Mouse (Mus musculus) urinary bladder, postnatal 25 days (tissue): Measurements from ENCODE around the gene Trat1.

Experiments used
- DNase-seq: peaks from one replicate; pipeline ENCODE4 v3.0.0; 2022; ENCODE audit warnings: low spot score

Trat1 gene

DNA sequence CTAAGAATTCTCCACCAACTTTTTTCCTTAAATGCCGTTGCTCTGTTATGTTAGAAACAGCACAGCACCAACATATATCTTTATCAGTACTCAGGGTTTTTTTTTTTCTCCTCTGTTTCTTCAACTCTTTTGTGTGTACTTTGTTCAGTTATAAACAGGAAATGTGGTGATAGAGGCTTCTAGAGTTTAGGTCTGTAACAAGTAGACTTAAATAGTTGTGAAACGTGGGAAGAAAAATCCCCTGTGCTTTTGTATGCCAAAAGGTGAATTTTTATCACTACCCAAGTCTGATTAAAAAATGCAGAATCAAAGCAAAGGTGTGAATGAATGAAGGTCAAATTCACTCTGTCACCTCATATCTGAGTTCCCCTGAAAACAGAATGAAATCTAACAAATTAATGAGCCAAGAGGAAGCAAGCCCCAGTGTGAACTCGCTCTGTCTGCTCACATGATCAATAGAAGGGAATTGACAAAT lies at the start of gene Trat1:
TSS of gene Trat1 (minus strand) at position 51 of the 475 bp plus-strand sequence.
- no peak for DNase-seq

DNA sequence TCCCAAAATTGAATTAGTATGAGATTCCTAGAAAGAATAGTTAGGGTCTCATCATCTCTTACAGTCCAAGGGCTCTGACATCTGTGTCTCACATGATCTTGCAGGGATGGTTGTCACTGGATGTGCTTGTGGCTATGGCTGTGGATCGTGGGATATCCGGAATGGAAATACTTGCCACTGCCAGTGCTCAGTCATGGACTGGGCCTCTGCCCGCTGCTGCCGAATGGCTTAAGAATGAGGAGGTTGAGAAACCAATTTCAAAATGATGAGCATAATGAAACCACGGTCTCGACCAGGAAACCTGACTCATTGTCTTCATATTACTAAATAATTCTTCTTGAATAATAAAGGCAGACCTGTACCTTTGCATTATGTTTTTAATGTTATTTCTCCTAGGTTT lies 46.7 kb upstream of the Trat1 start:
- DNase-seq: no peak

DNA sequence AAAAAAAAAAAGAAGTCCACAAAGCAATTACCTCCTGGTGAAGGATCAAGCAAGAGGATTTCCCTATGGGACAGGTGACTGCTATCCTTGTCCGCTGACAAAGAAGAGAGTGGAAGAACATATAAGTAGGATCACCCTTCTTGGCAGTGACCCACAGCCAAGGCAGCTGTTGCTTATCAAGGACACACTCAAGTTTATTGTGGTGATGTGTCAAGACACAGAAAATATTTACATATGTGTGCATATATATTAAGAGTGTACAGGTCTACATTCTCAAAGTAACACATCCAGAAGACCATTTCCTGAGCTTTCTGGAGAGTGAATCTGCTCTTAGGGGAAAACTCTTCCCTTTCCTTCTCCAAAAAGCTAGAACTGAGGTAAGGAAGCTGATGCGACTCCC lies 44.9 kb upstream of the Trat1 start, which contains the start of gene Retnlb:
TSS of gene Retnlb (plus strand) at position 162 of the 400 bp plus-strand sequence.
- DNase-seq: no peak

DNA sequence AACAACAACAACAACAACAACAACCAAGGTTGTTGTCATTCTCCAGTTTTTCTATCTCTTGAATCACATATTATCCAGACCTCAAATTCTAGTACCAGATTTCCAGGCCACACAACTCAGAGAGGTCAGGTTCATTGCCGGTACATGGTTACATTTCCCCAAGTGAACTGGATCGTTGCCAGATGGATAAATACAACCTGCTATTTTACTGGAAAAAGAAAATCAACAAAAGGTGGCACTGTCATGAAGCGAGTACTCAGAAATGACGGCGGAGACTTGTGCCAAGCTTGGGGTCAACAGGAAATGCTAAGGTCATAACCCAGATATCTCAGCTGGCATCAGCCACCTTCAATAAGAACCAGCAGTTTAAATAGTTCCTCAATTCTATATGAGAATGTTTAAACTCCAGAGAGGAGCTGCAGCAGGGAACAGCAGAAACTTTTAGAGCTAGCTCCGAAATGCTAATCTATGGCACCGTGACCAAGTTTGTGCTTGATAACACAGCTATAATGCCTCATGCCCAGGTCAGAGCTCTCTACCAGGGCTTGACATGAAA lies 40.1 kb upstream of the Trat1 start:
- no peak for DNase-seq

DNA sequence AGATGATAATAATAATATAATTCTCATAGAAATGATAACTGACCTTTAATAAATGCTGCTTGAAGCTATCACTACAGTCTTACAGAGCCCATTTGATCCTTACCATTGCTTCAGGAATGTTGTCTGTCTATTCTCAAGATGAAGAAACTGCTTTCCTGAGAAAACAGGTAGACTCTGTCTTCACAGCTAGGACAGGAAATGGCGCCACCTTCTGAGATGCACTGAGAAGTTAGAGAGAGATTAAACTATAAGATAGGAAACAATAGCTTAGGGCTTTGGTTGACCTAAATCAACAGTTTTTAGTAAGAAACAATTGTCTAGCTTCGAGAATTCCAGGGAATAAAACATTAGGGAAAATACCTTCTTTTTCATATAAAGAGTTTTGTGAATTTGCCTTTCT lies 37.6 kb upstream of the Trat1 start:
- no peak for DNase-seq

DNA sequence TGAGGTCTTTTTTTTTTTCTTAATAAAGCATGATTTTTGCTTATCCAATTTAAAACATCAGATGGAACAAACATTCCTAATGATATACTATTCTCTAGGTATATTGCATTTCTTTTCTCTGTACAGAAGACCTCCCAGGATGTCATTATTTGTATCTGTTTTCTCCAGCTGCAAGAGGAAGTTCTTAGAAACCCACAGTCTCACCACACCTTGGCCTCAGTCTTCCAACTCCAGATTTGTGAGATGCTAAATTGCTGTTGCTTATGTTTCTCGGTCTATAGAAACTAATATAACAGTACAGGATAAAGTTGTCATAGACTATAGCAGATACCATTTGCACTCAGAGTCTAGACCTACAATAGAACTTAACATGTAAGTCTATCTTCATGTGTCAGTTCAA lies 34.7 kb upstream of the Trat1 start:
- no peak for DNase-seq

DNA sequence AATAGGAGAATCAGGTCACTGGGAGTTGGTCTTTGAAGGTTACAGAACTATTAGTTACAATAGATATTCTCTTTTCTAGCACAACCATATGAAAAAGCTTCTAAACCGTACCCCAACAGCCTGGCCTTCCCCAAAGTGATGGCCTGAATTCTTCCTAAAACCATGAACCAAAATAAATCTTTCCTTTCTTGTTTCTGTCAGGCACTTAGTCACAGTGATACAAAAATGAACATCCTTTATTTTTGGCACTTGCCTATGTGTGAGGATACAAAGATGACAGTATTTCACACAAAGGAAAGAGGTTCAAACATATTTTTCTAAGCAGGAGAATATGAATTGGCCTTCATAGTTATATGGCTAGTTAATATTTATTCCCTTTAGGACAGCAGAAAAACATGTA lies 33.6 kb upstream of the Trat1 start:
- DNase-seq: no peak

DNA sequence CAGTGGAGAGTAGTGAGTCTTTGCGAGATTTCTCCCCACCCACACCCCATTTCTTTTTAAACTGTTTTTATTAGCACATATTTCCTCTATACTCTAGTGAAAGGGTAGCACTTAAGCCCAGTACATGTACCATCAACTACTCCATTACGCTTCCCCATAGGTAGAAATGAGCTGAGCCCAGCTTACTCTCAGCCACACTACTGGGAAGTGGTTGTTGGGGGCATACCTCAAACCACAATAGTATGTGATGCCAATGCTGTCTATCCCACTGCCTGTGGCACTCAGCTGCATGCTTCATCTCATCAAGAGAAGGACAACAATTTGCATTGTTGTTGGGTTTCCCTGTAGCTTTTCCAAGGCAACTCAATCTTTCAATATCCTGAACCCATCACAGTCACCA lies 29.1 kb upstream of the Trat1 start:
- no peak for DNase-seq

DNA sequence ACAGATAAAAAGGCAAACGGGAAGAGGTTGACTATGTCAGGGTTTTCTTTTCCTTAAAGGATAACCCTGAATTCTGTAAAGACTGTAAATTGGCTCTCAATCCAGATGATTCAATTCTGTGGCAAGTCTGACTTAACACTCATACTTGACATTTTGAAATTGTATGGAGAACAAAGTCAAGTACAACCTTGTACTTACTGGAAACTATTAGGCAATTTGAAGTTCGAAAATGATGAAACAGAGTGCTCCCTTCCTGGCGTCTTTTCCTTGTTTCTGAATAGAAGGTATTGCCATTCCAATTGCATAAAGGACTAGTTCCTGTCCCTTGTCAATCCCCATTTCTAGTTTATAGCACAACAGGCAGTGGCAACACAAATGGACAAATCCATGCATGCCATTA lies 27.6 kb upstream of the Trat1 start:
- no peak for DNase-seq

DNA sequence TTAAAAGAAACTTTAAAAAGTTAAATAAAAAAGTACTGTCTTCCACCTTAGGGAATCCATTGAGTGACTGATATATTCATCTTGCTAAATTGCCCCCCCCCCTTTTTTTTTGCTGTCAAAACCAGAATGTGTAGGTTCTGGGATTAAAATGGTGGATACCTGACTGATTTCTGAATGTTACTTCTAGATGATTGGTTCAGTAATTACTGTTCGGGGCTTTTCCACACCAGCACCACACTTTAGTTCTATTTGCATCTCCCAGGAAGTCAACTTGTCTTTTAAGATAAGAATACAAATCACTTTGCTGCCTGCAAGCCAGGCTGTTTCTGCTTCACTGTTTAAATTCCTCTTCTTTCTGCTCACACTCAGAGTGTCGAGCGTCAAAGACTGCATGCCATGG lies 26.5 kb upstream of the Trat1 start:
- no peak for DNase-seq

DNA sequence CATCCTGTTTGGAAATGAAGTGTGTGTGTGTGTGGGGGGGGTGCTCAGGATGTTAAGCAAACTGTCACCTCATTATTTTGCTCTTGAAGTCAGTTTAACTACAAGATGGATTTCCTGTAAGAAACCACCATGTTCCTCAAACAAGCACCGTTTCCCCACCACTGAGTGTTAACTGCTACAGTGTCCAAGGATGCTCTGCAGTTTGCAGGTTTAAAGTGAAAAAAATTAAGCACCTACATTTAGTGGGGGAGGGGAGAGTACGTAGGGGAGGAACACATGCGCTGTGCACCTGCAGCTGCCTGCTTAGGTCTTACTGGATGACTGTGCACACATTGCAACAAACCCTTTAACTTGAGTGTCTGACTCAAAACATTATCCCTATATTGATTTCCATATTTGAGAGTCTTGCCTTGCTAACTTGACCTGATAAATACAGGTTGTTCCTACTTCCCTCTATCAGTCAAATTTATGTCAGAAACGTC lies 16.9 kb upstream of the Trat1 start:
- no peak for DNase-seq

DNA sequence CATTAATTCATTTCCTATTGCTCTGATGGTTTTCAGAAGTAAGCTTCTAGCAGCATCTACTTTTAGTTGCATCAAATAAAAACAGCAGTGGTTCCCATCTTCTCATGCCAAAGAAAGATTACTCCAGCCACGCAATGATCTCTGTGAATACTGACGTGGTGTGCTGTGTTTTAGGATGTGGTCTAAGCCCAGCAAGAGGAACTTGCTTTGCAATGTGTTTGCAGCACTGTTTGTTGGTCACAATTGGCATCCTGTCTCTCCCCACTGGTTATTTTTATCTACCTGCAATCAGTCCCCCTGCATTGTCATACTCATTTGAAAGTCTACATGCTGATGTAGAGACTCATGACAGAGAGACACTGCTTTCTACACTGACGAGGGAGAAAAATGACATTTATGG lies 14.4 kb upstream of the Trat1 start:
- no peak for DNase-seq

DNA sequence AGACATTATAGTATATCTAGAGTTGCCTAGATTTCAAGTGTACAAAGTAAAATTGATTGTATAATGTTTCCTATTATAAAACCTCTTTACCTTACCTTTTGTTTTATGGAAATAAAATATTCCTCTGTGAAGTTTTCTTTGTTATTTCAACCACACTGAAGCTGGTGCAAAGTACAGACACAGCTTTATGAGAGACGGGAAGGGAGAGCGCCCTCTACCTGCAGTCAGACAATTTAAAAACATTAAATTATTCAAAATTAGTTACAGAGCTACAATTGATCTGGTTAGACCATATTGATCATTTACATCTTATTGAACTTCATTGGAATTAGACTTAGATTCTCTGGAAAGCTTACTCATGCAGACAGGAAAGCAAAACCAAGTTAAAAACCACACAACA lies 5.4 kb upstream of the Trat1 start:
- no peak for DNase-seq

DNA sequence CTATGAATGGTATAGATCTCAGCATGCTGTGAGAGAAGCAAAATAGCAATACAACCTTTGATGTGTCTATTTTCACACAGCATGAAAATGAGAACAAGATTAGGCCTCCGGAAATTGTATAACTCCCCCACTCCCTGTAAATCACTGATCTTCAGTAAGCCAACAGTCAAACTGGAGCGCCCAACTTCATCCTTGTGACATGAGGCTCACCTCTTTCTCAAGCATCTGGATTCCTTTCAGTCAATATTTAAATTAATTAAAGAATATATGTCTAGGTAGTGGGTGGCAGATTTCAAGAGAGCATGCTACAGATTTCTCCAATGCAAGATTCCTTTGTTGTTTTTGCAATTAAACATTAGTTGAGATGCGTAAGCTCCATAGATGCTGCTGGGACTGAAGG lies 2.6 kb downstream of the Trat1 start:
- DNase-seq: no peak

DNA sequence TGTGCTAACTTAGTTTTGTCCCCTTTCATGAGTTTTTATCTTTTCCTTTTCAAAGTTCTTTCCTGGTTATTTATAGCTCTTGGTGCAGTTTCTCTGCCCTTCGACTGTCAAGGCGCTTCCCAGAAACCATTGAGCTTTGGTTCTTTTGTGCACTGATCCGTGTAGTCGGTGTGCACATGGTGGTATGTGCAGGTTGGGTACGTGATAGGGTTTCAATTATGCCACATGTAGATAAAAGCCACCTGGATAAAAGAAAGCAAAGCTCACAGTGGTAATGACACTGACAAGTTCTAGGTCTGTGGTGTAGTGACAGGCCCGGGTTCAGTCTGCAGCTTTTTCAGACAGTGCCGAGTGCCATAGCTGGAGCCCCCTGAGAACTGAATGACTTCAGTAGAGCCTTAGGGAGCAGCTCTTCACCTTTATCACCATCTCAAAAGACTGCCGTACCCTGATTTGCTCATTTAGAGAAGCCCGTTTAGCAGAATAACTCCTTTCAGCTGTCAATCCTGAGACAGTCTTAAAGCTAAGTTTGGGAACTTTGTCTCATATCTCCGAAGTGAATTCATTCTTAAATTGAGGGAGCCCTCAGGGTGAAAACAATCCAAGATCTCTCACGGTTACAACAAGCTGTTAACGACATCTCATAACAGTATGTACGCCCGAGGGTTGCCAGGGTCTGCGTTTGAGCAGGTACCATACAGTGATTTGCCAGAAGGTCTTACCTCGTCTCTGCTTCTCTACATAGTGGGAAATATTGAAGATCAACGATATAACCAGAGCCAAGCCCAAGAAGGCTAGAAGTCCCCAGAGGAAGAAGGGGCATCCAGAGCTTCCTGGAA lies 11.0 kb downstream of the Trat1 start:
- DNase-seq: no peak

DNA sequence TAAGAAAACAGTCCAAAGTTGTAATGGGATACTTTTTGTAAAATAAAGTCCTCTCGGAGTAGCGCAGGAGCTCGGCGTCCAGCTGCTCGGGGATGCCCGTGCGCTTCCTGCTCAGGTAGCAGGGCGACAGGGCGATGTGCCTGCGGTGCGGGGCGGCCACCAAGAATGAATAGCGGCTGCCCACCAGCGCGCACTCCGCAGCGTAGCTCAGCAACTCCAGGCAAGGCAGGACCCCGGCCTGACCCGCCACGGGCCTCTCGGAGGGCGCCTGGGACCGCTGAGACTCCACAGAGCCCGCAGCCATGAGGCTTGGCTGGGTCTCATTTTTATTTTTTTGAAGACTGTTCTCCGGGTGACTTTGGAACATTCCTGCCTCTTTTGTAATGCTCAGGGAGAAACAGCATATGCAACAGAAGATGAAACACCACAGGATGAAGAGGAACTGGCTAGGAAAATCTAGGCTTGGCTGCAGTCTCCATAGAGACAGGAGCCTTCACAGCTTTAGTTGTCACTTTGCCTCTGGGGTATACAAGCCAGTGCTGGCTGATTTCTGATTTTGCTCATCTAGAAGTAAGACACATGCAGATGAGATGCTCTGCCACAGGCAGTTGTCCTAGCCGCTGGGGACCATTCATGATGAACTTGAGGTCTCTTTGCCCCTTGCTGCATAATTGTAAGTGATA lies 21.5 kb downstream of the Trat1 start:
- DNase-seq: no peak

DNA sequence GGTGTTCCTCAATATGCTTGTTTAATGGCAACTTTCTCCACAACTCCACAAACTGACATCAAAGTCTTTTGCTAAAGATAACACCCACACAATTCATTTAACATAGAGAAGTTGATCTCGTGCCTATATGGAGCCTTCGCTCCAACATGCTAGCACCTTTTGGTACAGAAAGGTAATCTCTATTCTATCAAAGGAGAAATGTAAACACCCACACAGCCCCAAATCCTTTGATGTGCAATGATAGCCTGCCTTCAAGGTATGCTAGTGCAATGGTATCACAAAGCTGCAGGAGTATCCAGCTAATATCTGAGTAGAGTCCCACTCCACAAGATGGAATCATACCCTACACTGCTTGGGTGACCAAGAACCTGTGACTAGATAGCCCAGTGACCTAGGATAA lies 26.4 kb downstream of the Trat1 start:
- DNase-seq: no peak

DNA sequence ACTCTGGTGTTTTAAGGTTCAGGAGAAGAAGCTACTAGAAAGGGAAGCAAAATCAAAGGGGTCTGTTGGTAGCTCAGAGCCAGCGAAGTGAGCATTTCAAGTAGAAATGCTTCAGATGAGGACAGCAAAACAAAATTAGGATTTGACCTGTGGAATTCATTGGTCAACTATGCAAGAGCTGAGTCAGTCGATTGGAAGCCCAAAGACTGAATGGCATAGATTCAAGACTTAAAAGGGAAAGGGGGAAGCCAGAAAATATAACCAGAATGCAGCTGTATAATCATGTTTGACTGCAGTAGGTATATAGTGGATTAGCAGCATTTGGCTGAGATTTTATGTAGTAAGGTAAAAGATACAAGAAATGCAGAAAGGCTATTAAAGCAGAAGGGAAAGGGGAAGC lies 26.8 kb downstream of the Trat1 start:
- DNase-seq: no peak

DNA sequence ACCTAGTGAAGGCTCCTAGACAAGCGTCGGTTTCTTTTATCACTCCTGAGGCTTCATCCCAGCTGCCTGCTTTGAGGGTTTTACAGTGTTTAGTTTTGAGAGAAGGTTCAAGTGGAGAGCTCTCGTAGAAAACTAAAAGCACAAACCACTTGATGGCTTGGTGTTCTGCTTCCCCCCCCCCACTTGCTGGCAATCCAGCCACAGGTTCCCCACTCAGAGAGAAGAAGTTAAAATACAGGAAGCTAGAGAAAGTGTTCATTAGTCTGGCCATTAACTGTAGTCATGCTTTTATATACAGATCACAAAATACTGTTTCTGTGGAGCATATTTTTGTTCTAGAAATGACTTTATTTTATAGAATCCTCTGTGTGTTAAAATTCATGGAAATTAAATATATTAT lies 30.3 kb downstream of the Trat1 start:
- DNase-seq: no peak

DNA sequence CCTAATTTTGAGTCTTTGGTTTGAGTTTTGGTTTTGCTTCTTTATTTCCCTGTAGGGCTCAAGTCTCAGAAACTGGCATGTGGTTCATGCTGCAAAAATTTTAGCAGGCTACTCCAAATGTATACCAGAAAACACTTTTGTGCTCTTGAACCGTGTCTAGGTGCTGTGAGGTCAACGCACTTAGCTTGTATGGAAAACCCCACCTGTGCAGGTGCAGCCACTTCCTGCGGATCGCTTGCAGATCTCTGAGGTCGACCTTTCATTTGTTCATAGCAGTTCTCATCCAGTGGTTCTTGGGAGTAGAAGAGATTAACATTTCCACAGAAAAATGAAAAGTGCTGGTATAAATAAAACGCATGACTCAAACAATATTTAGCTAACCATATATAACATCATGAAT lies 31.8 kb downstream of the Trat1 start:
- DNase-seq: no peak

DNA sequence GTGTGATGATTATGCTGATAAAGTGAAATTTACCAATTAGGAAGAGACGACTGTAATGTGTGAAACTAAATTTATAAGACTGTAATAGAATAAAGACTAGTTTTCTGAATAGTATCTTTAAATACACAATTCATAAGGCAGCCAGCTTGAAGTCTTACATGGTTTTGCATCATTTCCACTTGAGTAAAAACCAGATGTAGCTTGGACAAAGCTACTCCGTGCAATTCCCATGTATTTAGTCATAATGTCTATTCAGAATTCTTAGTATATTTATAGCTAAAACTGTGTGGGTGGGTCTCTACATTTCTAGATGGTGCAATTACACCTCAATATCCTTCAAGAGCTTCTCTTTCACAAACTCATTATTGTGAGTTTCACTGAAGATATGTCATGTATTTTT lies 33.4 kb downstream of the Trat1 start:
- DNase-seq: no peak

DNA sequence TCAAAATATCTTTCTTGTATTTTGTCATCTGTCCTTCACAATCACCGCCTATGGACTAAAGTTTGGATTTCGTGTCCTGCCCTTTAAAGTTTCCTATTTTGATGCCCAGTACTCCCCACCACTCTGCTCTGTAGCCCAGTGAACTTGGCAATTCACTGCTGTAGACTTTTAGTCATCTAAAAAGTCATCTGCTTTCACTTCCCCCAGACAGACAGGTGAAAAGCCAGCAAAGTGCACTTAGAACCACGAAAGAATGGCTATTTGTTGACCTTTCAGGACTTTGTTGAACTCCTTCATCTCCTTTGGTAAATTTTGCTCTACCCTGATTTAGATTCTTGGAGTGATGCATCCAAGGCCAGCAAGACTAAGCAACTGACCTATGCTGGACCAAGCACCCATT lies 34.9 kb downstream of the Trat1 start:
- no peak for DNase-seq

DNA sequence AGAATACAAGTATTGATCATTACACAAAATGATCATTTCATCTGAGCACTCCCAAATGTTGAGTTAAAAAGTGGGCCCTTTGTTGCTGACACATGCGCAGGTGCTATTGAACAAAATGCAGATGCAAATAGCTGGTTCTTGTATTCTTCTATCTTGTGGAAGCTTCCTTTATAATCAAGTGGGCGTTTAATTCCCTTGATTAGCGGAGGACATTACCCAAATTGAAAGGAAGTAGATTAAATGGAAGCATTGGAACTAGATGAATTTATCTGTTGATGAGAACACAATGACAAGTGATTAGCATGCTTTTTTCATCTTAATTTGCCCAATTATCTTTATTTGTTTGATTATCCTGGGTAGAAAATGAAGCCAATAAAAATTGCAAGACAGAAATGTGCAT lies 51.6 kb downstream of the Trat1 start:
- no peak for DNase-seq
